Mouse (Mus musculus): Measurements from ENCODE around the gene Gspt1. TPM values are rescaled to one million over a fixed set of nuclear protein-coding genes. Genes with fewer than 3 reads are reported as not detected.

Gspt1 gene
- total RNA-seq, 2 experiments from 2014 or later: 132 to 133 TPM

GRCm38 (mm10) chr16:11203600-11204390, 50.3 kb downstream of the Gspt1 start:
- no peak for DNase-seq

- peak; percentile 93 for DNase-seq
Measured at GRCm38 (mm10) chr16:11202571-11203554, 51.3 kb downstream of the Gspt1 start, which contains the start of gene Rsl1d1. Gene Rsl1d1 (minus strand): TSS chr16:11203331.

GRCm38 (mm10) chr16:11201740-11202394, 52.3 kb downstream of the Gspt1 start:
- DNase-seq: no peak

- DNase-seq: no peak
Measured at GRCm38 (mm10) chr16:11200247-11200646, 53.9 kb downstream of the Gspt1 start.

- DNase-seq: no peak
Measured at GRCm38 (mm10) chr16:11198467-11198866, 55.7 kb downstream of the Gspt1 start.

- DNase-seq: no peak
Measured at GRCm38 (mm10) chr16:11197052-11197451, 57.1 kb downstream of the Gspt1 start.

GRCm38 (mm10) chr16:11193231-11193630, 60.9 kb downstream of the Gspt1 start:
- DNase-seq: no peak

- no peak for DNase-seq
Measured at GRCm38 (mm10) chr16:11190150-11190549, 64.0 kb downstream of the Gspt1 start.

- no peak for DNase-seq
Measured at GRCm38 (mm10) chr16:11177404-11177803, 76.7 kb downstream of the Gspt1 start.

GRCm38 (mm10) chr16:11176884-11177244, 77.3 kb downstream of the Gspt1 start:
- no peak for DNase-seq

GRCm38 (mm10) chr16:11176208-11176883, 77.8 kb downstream of the Gspt1 start, which contains the start of gene Zc3h7a:
Gene Zc3h7a (minus strand): TSS chr16:11176393.
- peak; percentile 94 to 96 for DNase-seq

GRCm38 (mm10) chr16:11175489-11176207, 78.5 kb downstream of the Gspt1 start:
- DNase-seq: peak; percentile 78 to 80

- peak in 1 of 2 experiments; percentile 11 for DNase-seq
Measured at GRCm38 (mm10) chr16:11175100-11175488, 79.0 kb downstream of the Gspt1 start.

GRCm38 (mm10) chr16:11174671-11175081, 79.4 kb downstream of the Gspt1 start:
- DNase-seq: peak; percentile 62 to 72

GRCm38 (mm10) chr16:11171679-11172078, 82.4 kb downstream of the Gspt1 start:
- no peak for DNase-seq

Small RNA genes lying within 50 kb of the gene (microRNA-seq; reads per million reads assigned to microRNA genes)
- gene Mir1945: 6.7 reads per million, percentile 18 among the genes with 10 or more reads in this experiment

Other genes starting within 250 kb of the Gspt1 start
- 10 to 100 TPM; 13.8 to 14.4 TPM for gene Snn, start 193.4 kb downstream of the Gspt1 start, total RNA-seq (2021)
- 10 to 100 TPM; 47.4 to 51.1 TPM for gene Litaf, start 188.2 kb downstream of the Gspt1 start, total RNA-seq (2021)
- 10 to 100 TPM; 37.9 to 51.8 TPM for gene Txndc11, start 119.7 kb downstream of the Gspt1 start, total RNA-seq (2021)
- gene Zc3h7a, start 77.9 kb downstream of the Gspt1 start, total RNA-seq (2021): 10 to 100 TPM; 67.0 to 75.5 TPM
- gene Rsl1d1, start 51.0 kb downstream of the Gspt1 start, total RNA-seq (2021): 10 to 100 TPM; 79.0 to 82.0 TPM
- gene Tnfrsf17, start 59.5 kb upstream of the Gspt1 start, total RNA-seq (2021): not detected
- gene Snx29, start 68.6 kb upstream of the Gspt1 start, total RNA-seq (2021): 10 to 100 TPM; 16.7 to 20.1 TPM